Mouse (Mus musculus): Measurements from ENCODE around the gene Hif1an. TPM values are rescaled to one million over a fixed set of nuclear protein-coding genes. Genes with fewer than 3 reads are reported as not detected.
A peak's percentile ranks its signal among the peaks of the same experiment; 100 is the strongest.

Gene Hif1an
- polyA plus RNA-seq (2012; rRNA removed) (30.1 and 34.0 TPM in 2 replicates), polyA plus RNA-seq (2014; fragmentation: Nextera tagmentation; extraction: Ambion mirVana) (27.3 and 28.1 TPM in 2 replicates)

DNA sequence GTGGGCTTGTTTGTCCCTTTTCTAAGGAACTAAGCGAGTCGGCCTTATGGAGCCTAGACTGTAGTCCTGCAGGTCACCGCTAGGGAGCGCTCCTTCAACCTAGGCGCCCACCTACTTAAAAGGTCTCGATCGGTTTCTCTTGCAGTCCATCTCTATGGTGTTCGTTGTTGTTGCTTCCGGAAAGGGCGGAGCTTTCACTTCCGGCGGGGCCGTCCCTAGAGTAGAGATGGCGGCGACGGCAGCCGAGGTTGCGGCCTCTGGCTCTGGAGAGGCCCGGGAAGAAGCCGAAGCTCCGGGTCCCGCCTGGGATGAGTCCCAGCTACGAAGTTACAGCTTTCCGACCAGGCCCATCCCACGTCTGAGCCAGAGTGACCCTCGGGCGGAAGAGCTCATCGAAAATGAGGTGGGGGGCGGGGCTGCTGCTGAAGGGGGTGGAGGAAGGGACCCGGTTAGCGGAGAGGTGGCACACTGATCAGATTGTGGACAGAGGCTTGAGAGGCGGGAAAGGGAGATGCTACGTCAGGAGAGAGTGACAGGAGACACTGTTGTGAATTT is at the start of gene Hif1an:
Gene Hif1an (plus strand): TSS at position 199 of the 555 bp plus-strand sequence.
- TF ChIP-seq POLR2A (IDR thresholded peaks at IDR 0.05; ENCODE audit: borderline replicate concordance, extremely low read depth, insufficient read depth, insufficient read length): peak; percentile 87; the same call in 1 of the 2 replicates
- DNase-seq (ENCODE audit: low spot score) (peak; percentile 97), ATAC-seq (ENCODE audit: low FRiP score, low read depth) (peak; percentile 96)
- peak within 1 kb of the TSS; percentile 78 for H3K4me2 ChIP-seq (replicated peaks; ENCODE audit: low read depth, low read length, severe bottlenecking)
- no peaks in the 10 kb centered on the region for H3K9me3 ChIP-seq (ENCODE audit: control insufficient read depth, low read length)
- no peaks in the 10 kb centered on the region for H3K27me3 ChIP-seq (ENCODE audit: control insufficient read depth, insufficient read depth, low read length)
- H3K9ac ChIP-seq (ENCODE audit: low read depth, low read length, severe bottlenecking): peak within 1 kb of the TSS; percentile 71
- H3K4me1 ChIP-seq (ENCODE audit: control insufficient read depth, insufficient read depth, low read length): peaks cover 15% of the 10 kb centered on the region
- H3K27ac ChIP-seq (replicated peaks; ENCODE audit: low read depth, low read length): peak within 1 kb of the TSS; percentile 69
- H3K36me3 ChIP-seq (ENCODE audit: control insufficient read depth, insufficient read depth, low read length): peaks cover 23% of the 10 kb centered on the region
- under 1% methylated on average over 33 of the region's 33 CpGs for WGBS
- peak within 1 kb of the TSS; percentile 80 for H3K4me3 ChIP-seq (replicated peaks; ENCODE audit: low read length)

DNA sequence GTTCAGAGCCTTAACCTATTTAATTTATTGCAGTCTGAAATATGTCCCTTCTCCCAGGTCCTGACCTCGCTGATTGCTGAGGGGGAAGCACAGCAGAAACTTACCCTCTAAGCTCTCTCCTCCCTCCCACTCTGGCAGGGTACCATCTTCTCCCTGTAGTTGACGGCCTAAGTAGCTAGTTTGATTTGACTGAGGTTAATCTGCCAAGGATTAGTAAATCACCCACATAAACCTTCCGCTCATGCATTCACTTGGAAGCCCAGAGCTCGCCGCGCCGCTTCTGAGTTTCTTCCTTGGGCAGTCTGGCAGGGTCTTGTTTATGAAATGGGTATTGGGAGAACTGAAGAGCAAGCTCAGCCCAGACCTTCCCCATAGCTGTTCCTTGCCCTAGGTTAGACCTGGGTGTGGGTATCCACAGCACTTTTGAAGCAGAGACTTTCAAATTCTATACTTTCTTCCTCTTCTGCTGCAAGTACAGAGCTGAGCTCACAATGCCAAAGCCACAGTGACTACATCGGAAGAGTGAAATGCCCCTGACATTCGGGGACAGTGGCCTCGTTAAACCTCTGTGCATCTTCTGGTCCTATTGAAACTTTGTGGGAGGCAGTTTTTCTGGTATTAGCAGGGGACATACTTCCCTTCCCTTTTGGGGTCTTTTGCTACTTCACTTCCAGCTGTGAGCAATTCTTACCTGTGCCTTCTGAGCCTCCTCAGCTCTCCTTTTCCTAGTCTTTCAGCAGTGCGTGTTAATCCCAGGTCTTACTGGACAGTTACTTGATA is 49.4 kb upstream of the Hif1an start:
- no peak for ATAC-seq (ENCODE audit: low FRiP score, low read depth)
- no peak overlapping the region for H3K9ac ChIP-seq (ENCODE audit: low read depth, low read length, severe bottlenecking)

DNA sequence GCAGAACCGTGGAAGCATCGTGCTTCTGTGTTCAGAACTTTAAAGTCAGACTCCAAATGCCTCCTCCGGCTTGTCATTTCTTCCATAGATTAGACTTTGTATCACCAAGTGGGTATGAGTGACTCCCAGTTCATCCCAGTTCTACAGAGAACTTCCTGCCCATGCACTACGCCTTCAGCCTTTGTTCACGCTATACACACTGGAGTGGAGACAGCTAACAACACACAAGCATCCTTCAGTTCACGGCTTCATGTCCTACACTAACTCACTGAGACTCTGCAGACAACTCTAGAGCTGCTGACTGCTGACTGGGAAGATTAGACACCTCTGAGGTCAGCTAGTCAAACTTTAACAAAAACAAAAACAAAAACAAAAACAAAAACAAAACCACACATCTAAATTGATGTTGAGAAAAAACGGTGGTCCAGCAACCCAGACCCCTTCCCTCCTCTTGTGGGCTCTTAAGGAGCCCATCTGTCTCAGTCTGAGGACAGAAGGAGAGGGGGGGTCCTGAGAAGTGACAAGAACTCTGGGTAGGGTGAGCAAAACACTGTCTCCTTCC is 48.6 kb upstream of the Hif1an start:
- Histone ChIP-seq H3K4me1 (ENCODE audit: control insufficient read depth, insufficient read depth, low read length) (peaks cover 5% of the 10 kb centered on the region; the same call in 1 of the 2 replicates), H3K9ac (ENCODE audit: low read depth, low read length, severe bottlenecking) (no peak overlapping the region), H3K27ac (replicated peaks; ENCODE audit: low read depth, low read length) (no peak overlapping the region), H3K36me3 (ENCODE audit: control insufficient read depth, insufficient read depth, low read length) (no peaks in the 10 kb centered on the region), H3K4me3 (replicated peaks; ENCODE audit: low read length) (no peak overlapping the region), H3K4me2 (replicated peaks; ENCODE audit: low read depth, low read length, severe bottlenecking) (no peak overlapping the region), H3K9me3 (ENCODE audit: control insufficient read depth, low read length) (no peaks in the 10 kb centered on the region), H3K27me3 (ENCODE audit: control insufficient read depth, insufficient read depth, low read length) (peaks cover 67% of the 10 kb centered on the region)
- no peak for TF ChIP-seq POLR2A (IDR thresholded peaks at IDR 0.05; ENCODE audit: borderline replicate concordance, extremely low read depth, insufficient read depth, insufficient read length)
- no peak for ATAC-seq (ENCODE audit: low FRiP score, low read depth)
- WGBS: 28% methylated on average over 7 of the region's 7 CpGs
- no peak for DNase-seq (ENCODE audit: low spot score)

More for the DNA sequence above, 49.4 kb upstream of the Hif1an start:
- Histone ChIP-seq H3K4me1 (ENCODE audit: control insufficient read depth, insufficient read depth, low read length) (peaks cover 5% of the 10 kb centered on the region; the same call in 1 of the 2 replicates), H3K4me2 (replicated peaks; ENCODE audit: low read depth, low read length, severe bottlenecking) (no peak overlapping the region), H3K27ac (replicated peaks; ENCODE audit: low read depth, low read length) (no peak overlapping the region), H3K4me3 (replicated peaks; ENCODE audit: low read length) (no peak overlapping the region), H3K27me3 (ENCODE audit: control insufficient read depth, insufficient read depth, low read length) (peaks cover 74% of the 10 kb centered on the region), H3K9me3 (ENCODE audit: control insufficient read depth, low read length) (no peaks in the 10 kb centered on the region), H3K36me3 (ENCODE audit: control insufficient read depth, insufficient read depth, low read length) (no peaks in the 10 kb centered on the region)
- 15% methylated on average over 11 of the region's 11 CpGs for WGBS
- no peak for DNase-seq (ENCODE audit: low spot score)
- no peak for TF ChIP-seq POLR2A (IDR thresholded peaks at IDR 0.05; ENCODE audit: borderline replicate concordance, extremely low read depth, insufficient read depth, insufficient read length)

DNA sequence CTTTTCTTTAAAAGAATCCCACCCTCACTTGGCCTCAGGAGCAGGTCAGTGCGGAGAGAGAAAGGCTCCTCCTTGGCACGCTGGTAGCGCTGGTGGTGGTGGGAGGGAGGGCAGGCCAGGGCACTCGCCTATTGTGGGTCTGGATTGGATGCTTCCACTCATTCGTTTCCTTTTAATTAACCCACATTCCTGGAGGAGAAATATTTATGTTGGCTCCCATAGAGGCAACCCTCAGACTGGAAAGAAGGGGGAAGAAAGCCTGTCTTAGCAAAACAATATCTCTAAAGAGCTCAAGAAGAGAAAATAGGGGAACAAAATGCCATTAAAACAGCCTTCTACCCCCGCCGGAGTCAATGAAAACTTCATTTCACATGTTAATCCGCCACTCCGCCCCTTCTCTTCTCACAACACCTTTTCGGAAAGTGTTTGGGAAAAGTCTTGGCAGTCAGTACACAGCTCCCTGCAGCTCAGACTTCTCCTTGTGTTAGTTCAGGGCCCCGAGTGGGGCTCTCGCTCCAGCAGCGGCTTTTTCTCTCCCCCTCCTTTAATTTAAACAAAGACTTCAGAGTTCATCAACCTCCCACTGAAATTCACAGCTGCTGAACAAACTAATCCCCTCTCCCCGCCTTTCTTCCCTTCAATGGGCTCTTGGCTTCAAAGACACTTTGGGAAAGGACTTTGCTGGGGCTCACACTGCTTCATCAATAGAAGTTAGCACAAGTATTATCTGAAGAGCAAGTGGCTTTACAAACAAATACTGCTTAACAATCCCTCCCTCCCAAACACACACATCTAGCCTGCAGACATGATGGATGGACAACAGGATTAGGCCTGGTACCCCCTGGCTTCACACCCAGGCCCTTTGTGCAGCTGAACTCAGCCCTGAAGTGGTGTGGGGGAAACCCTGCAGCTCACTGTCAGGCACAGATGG is 47.9 kb upstream of the Hif1an start:
- DNase-seq (ENCODE audit: low spot score): no peak
- Histone ChIP-seq H3K9me3 (ENCODE audit: control insufficient read depth, low read length) (no peaks in the 10 kb centered on the region), H3K27ac (replicated peaks; ENCODE audit: low read depth, low read length) (no peak overlapping the region), H3K4me1 (ENCODE audit: control insufficient read depth, insufficient read depth, low read length) (peaks cover 5% of the 10 kb centered on the region; the same call in 1 of the 2 replicates), H3K4me3 (replicated peaks; ENCODE audit: low read length) (no peak overlapping the region), H3K36me3 (ENCODE audit: control insufficient read depth, insufficient read depth, low read length) (no peaks in the 10 kb centered on the region), H3K9ac (ENCODE audit: low read depth, low read length, severe bottlenecking) (no peak overlapping the region), H3K27me3 (ENCODE audit: control insufficient read depth, insufficient read depth, low read length) (peaks cover 62% of the 10 kb centered on the region), H3K4me2 (replicated peaks; ENCODE audit: low read depth, low read length, severe bottlenecking) (no peak overlapping the region; the same call in 1 of the 2 replicates)
- WGBS: 14% methylated on average over 14 of the region's 14 CpGs
- TF ChIP-seq POLR2A (IDR thresholded peaks at IDR 0.05; ENCODE audit: borderline replicate concordance, extremely low read depth, insufficient read depth, insufficient read length): no peak
- ATAC-seq (ENCODE audit: low FRiP score, low read depth): no peak
